Mouse (Mus musculus) naive thymus-derived CD4-positive, alpha-beta T cell, adult 2 months (primary cell): ENCODE results near the gene Robo1.

Experiments used
- DNase-seq: peaks from one replicate; pipeline ENCODE4 v3.0.0-alpha.2; 2011; ENCODE audit warnings: low read depth

Robo1 gene

DNA sequence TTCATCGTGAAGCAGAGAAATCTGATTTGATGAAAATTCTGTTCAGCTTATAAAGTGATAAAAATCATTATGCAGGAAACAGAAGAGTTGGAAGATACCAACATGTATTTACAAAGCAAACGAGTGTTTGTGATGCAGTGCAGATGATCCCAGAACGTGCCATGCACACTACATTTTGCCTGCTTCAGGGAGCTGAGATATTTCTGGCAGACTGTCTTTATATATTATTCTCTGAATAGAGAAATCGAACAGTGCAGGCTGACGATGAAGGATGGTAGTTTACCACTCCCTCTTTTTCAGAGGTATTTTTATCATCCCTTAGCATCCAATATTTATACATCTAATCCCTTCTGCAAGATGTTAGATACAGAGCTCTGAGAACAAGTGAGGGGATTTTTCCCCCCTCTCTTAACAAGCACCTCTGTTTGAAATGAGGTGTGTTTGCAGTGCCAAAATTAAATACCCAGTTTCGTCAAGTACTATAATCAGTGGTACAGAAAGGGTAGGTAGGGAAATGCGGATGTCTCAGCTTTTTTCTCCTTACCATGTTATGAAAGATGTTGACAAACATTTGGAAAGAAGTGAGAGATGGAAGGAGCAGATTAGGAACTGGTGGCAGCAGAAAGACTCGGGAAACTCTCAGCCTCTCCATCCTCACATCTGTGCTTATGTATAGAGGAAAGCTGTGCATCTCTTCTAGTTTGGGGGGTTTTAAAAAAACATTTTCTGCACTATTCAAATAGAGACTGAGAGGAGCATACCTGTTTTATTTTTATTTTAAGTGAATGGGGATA, at the start of gene Robo1:
Gene Robo1, plus strand, starts transcription at position 770 of the 794 bp plus-strand sequence.
- DNase-seq, result no peak

DNA sequence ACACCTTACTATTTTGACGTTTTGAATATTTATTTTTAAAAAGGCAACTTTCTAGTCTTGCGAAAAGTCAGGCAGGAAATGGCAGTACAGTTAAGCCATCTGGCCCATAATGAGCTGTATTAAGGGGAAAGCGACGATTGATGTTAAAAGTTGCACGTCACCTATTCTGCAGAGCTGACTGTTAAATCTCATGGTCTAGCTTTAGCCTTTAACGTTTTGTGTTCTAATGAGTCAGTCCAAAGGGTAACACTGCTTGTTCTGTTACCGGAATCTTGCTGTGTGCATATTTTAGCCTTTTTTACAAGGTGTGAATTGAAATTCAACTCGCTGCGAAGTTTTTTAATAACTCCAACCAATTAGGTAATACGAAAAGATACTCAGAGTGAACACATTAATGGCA, 40.3 kb upstream of the Robo1 start:
- no peak for DNase-seq

DNA sequence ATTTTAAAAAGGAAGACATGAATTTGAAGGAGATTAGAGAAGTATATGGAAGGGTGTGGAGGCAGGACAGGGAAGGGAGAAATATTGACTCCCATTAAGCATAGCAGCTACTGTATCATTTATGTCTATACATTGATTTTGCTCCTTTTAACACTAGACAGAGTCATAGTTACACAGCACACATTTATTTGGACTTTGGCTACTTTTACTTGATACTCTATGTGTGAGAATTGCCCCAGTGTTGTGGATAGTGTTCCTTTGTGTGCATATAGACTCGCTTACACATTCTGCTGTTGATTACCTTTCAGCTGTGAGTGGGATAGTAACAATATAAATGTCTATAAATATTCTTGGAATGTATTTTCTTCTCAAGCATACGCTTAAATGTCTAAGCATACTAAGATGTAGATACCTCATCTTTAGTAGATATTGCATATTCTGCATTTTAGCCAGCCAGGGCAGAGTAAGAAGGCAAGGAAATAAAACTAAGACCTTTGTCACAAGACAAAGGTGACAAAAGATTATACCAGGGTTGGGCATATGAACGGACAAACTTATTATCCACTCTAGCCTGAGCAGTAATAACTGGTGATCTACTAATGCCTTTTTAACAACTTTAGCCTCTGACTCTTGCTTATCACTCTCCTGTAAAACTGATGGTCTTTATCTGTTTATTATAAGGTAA, 31.6 kb upstream of the Robo1 start:
- no peak for DNase-seq

DNA sequence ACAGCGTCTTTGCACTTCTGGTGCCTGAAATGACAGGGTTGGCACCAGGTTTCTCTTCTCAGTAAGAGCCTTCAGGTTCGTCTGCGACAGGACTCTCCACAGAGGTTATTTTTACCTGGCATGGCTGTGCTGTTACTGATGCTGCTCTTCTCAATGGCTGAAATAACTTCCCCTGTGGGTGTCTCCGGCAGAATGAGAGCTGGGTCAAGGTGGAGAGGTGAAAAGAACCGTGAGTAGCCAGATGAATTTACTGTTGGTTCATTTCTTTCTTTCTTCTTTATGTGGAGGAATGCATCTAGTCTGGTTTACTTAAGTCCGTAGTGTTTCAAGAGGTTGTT, 194 bp downstream of the Robo1 start:
- no peak for DNase-seq

GRCm38 (mm10) chr16:72327321-72327720, 19.2 kb downstream of the Robo1 start:
- no peak for DNase-seq

DNA sequence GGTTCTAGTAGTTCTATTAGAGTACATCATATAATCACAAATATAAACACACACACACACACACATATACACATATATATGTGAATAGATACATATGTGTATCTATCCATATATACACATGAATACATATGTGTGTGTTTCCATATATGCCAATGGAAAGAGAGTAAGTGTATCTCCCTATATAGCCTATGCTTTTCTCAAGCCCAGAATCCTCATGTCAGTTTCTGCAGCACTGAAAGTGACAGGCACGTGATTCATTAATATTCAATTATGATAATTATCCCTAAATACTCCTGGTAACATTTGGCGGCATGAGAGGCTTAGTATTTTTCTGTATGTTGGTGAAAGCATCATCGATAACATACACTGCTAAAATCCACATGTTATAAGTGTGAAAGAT, 20.5 kb downstream of the Robo1 start:
- no peak for DNase-seq

DNA sequence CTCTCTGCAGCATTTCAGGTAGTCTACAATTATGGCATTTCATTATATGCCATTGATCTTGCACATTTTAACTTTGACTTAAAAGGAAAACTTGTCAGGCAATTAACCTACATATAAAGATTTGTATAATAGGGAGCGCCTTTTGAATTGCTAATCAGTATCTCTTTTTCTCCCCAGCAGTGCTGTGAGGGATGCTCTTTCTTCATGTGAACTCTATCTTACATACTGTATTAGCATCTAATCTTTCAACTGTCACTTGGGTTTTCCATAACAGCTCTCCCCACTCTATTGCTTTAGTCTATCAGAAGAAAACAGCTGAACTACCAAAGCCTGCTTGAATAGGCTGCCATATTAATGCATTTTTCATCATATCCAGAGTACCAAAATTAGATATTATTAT, 29.7 kb downstream of the Robo1 start:
- no peak for DNase-seq

DNA sequence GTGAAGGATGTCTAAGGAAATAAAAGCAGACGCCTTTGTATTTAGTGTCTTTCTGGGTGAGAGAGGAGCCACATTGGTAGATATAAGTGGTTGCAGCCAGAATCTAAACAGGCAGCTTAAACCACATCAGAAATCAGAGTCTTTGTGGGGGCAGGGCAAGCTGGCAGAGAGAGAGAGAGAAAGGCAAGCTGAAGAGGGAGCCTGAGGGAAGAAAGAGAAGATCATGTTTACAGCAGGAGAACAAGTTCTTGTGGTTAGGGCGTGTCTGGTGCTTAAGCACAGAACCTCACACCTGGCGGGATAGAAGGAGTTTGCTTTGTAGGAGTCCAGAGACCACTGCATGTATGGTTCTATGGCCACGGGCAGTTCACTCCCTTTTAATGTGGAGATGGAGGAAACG, 42.3 kb downstream of the Robo1 start:
- peak; percentile 50 for DNase-seq

DNA sequence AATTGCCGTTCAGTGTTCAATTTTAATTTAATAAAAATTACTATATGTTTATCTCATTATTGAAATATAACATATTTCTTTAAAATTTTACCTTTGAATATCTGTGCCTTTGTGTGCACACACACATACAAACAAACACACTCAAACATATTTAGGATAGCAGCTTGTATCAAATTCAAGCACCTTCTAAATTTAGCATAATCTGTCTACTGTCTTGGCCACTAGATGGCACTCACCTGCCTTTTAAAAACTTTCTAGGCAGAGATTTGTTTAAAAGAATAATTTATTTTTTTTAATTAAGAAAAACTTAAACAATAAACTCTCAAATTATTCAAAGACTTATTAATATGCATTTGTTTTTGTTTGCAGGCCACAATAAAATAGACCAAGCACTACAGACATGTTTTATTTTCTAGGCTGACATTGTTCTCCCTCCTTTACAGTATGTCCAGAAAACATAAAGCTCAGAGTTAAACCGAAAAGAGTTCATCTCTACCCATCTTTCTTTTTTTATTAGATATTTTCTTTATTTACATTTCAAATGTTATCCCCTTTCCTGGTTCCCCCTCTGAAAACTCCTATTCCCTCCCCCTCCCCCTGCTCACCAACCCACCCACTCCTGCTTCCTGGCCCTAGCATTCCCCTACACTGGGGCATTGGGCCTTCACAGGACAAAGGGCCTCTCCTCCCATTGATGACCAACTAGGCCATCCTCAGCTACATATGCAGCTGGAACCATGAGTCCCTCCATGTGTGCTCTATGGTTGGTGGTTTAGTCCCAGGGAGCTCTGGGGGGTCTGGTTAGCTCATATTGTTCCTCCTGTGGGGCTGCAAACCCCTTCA, 48.6 kb downstream of the Robo1 start:
- peak; percentile 9 for DNase-seq

- no peak for DNase-seq
Observed at GRCm38 (mm10) chr16:72376896-72377295, 68.8 kb downstream of the Robo1 start.

- no peak for DNase-seq
Observed at GRCm38 (mm10) chr16:72381819-72382218, 73.7 kb downstream of the Robo1 start.

GRCm38 (mm10) chr16:72383566-72383965, 75.5 kb downstream of the Robo1 start:
- no peak for DNase-seq

- DNase-seq, result no peak
Observed at GRCm38 (mm10) chr16:72393512-72393911, 85.4 kb downstream of the Robo1 start.

- DNase-seq, result no peak
Observed at GRCm38 (mm10) chr16:72398811-72399210, 90.7 kb downstream of the Robo1 start.

DNA sequence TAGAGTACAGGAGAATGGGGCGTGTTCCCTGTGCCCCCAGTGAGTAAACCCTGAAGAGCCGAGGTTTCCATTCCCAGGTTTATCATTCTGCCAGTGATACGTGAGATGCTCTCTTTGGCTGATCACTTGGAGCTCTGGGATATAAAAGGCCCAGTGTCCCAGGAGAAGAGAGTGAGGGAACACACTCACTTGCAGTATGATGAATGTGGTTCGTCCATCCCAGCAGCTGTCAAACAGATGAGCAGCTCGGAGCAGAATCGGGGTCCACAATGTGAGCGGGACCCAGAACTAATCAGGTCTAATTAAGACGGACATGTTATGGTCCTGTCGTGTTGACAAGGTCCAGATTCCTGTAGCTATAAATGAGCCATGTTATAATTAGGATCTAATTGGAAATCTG, 94.3 kb downstream of the Robo1 start:
- DNase-seq, result no peak

- no peak for DNase-seq
Observed at GRCm38 (mm10) chr16:72409820-72410219, 101.7 kb downstream of the Robo1 start.

GRCm38 (mm10) chr16:72411669-72412270, 103.7 kb downstream of the Robo1 start:
- no peak for DNase-seq

- no peak for DNase-seq
Observed at GRCm38 (mm10) chr16:72412879-72413278, 104.8 kb downstream of the Robo1 start.

- no peak for DNase-seq
Observed at GRCm38 (mm10) chr16:72419328-72420066, 111.4 kb downstream of the Robo1 start.

DNA sequence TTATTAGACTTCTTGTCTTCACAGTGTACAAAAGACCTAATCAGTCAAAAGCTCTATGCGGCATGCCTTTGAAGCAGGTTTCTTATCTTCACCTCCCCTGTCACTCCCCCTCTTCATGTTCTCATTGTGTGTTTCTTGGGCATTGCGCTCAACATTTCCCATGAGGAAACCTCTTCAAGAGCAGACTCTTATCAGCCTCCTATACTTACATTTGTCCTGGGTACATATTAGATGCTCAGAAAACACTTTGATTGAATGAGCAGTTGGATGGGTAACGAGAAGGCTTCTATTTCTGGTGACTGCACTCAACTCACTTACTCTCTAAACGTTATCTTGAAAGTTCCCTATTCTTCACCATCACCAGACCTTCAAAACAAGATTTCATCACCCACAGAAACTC, 114.3 kb downstream of the Robo1 start:
- DNase-seq, result no peak

GRCm38 (mm10) chr16:72434396-72434795, 126.3 kb downstream of the Robo1 start:
- DNase-seq, result no peak
